8 mouse cellular contexts compared by ENCODE assay signal in genomic region chr4:119492933-119493327, GRCm38 (mm10). TPM values are rescaled to one million over a fixed set of nuclear protein-coding genes. Genes with fewer than 3 reads are reported as not detected.
DNase-seq lines count a peak whose midpoint lies in the region; ATAC-seq and TF ChIP-seq lines count a peak whose summit lies in the region.

No protein-coding gene starts in this region.

- in situ Hi-C loops in ES-E14 (cut with MboI; ENCODE audit: low sequenced_read_pairs in 2 of 2, unreplicated experiment in 2 of 2) = no loop called here

- peak overlapping the region; percentile 83 for H3K9ac ChIP-seq in heart, embryonic 13.5 days
- no peak overlapping the region for H3K9ac ChIP-seq in ES-E14 (ENCODE audit: insufficient read depth, low read depth, low read length, poor library complexity, severe bottlenecking)

- H3K4me2 ChIP-seq in heart, embryonic 13.5 days = peak overlapping the region; percentile 88

- WGBS in heart, embryonic 13.5 days = 42% methylated on average over 10 of the region's 10 CpGs
- WGBS in hindbrain, embryonic 10.5 days = 35% methylated on average over 10 of the region's 10 CpGs
- 36% methylated on average over 10 of the region's 10 CpGs for WGBS in midbrain, embryonic 10.5 days

- H3K27ac ChIP-seq in heart, embryonic 13.5 days (replicated peaks) = no peak overlapping the region; the same call in 1 of the 2 replicates
- H3K27ac ChIP-seq in ES-E14 (ENCODE audit: insufficient read depth, low read depth, low read length, poor library complexity, severe bottlenecking) = no peak overlapping the region
- H3K27ac ChIP-seq in hindbrain, embryonic 10.5 days = peak overlapping the region; percentile 86
- peak overlapping the region; percentile 86 for H3K27ac ChIP-seq in midbrain, embryonic 10.5 days (replicated peaks)

- H3K27me3 ChIP-seq in heart, embryonic 13.5 days (replicated peaks) = peaks cover 45% of the 10 kb centered on the region
- peaks cover 46% of the 10 kb centered on the region for H3K27me3 ChIP-seq in hindbrain, embryonic 10.5 days (ENCODE audit: insufficient read depth, poor library complexity, severe bottlenecking)
- peaks cover 49% of the 10 kb centered on the region for H3K27me3 ChIP-seq in midbrain, embryonic 10.5 days (ENCODE audit: low read depth, poor library complexity, severe bottlenecking)

- H3K36me3 ChIP-seq in heart, embryonic 13.5 days = no peaks in the 10 kb centered on the region
- no peaks in the 10 kb centered on the region for H3K36me3 ChIP-seq in ES-E14 (ENCODE audit: control insufficient read depth, insufficient read depth, low read length, poor library complexity, severe bottlenecking)
- no peaks in the 10 kb centered on the region for H3K36me3 ChIP-seq in hindbrain, embryonic 10.5 days
- H3K36me3 ChIP-seq in midbrain, embryonic 10.5 days = no peaks in the 10 kb centered on the region

- H3K9me3 ChIP-seq in heart, embryonic 13.5 days = no peaks in the 10 kb centered on the region
- no peaks in the 10 kb centered on the region for H3K9me3 ChIP-seq in ES-E14 (ENCODE audit: control insufficient read depth, insufficient read depth, low read depth, low read length)
- no peaks in the 10 kb centered on the region for H3K9me3 ChIP-seq in hindbrain, embryonic 10.5 days
- no peaks in the 10 kb centered on the region for H3K9me3 ChIP-seq in midbrain, embryonic 10.5 days (replicated peaks)

- peaks cover 10% of the 10 kb centered on the region; the same call in 1 of the 2 replicates for H3K4me1 ChIP-seq in heart, embryonic 13.5 days
- no peaks in the 10 kb centered on the region; a peak in 1 of 4 replicates for H3K4me1 ChIP-seq in ES-E14 (ENCODE audit: control insufficient read depth in 2 of 2, insufficient read depth in 2 of 2, low read length in 2 of 2, poor library complexity in 1 of 2)
- peaks cover 13% of the 10 kb centered on the region for H3K4me1 ChIP-seq in hindbrain, embryonic 10.5 days (replicated peaks)
- H3K4me1 ChIP-seq in midbrain, embryonic 10.5 days = peaks cover 17% of the 10 kb centered on the region

- H3K4me3 ChIP-seq in heart, embryonic 13.5 days = peak overlapping the region; percentile 69
- H3K4me3 ChIP-seq in ES-E14 (ENCODE audit: insufficient read depth in 1 of 2, low read depth in 1 of 2, low read length in 2 of 2, poor library complexity in 1 of 2, severe bottlenecking in 1 of 2) = peak overlapping the region; percentile 72
- peak overlapping the region; percentile 72 for H3K4me3 ChIP-seq in hindbrain, embryonic 10.5 days
- peak overlapping the region; percentile 73 for H3K4me3 ChIP-seq in midbrain, embryonic 10.5 days

- no peak for DNase-seq in heart, adult 18-20 months
- DNase-seq in ES-E14 (ENCODE audit: low read depth, low spot score) = no peak
- DNase-seq in hindbrain, embryonic 10.5 days (ENCODE audit: low spot score) = no peak
- no peak for DNase-seq in midbrain, embryonic 10.5 days (ENCODE audit: low spot score)
- no peak for DNase-seq in frontal cortex, adult 2 months (ENCODE audit: extremely low spot score in 1 of 2, low spot score in 1 of 2)
- no peak for DNase-seq in layer of hippocampus, adult 8-10 months (ENCODE audit: low spot score in 2 of 2)
- DNase-seq in cerebellum, adult 18-20 months = no peak

- ATAC-seq in heart, embryonic 13.5 days (ENCODE audit: extremely low read depth, insufficient number of reproducible peaks, low FRiP score, low TSS enrichment) = no peak

TF ChIP-seq in ES-E14, 5 proteins besides CTCF, POLR2A, EP300 and RAD21:
- TF ChIP-seq HCFC1 (IDR thresholded peaks at IDR 0.05; ENCODE audit: borderline replicate concordance, insufficient read depth, low read length) (no peak), ZNF384 (IDR thresholded peaks at IDR 0.05; ENCODE audit: low read depth, low read length) (no peak), ZC3H11A (IDR thresholded peaks at IDR 0.05; ENCODE audit: borderline replicate concordance, low read depth, low read length) (no peak), CHD2 (IDR thresholded peaks at IDR 0.05; ENCODE audit: low read depth, low read length) (no peak), MAFK (IDR thresholded peaks at IDR 0.05; ENCODE audit: insufficient read depth, low read depth, low read length) (no peak)

RNA-seq across cellular contexts. Expression of gene Rimkla, which starts 0.5 kb away (rescaled TPM):
- polyA plus RNA-seq in heart, embryonic 13.5 days (2015; fragmentation: Nextera tagmentation; extraction: Ambion mirVana) = 4.1 and 4.4 TPM in 2 replicates
- 1 to 10 TPM in 1 of 2 experiments, under 1 TPM in 1; 0.57 to 1.3 TPM for total RNA-seq in heart, adult 18-20 months (2021)
- 1.1 and 1.5 TPM in 2 replicates for total RNA-seq in ES-E14 (2012; rRNA removed)
- 3.6 and 4.6 TPM in 2 replicates for polyA plus RNA-seq in hindbrain, embryonic 10.5 days (2016; fragmentation: Nextera tagmentation; extraction: Ambion mirVana)
- polyA plus RNA-seq in midbrain, embryonic 10.5 days (2016; fragmentation: Nextera tagmentation; extraction: Ambion mirVana) = 3.8 and 5.0 TPM in 2 replicates
- polyA plus RNA-seq in frontal cortex, adult 2 months (2012; rRNA removed) = 11.6 and 12.0 TPM in 2 replicates
- total RNA-seq in layer of hippocampus, adult 8-10 months (2022) = 10 to 100 TPM; 11.8 to 18.2 (median 13.2) TPM

RNA-seq across cellular contexts. Expression of gene Foxj3, which starts 43.9 kb away (rescaled TPM):
- polyA plus RNA-seq in heart, embryonic 13.5 days (2015; fragmentation: Nextera tagmentation; extraction: Ambion mirVana) = 19.1 and 19.5 TPM in 2 replicates
- 10 to 100 TPM; 29.2 to 30.1 TPM for total RNA-seq in heart, adult 18-20 months (2021)
- total RNA-seq in ES-E14 (2012; rRNA removed) = 17.4 and 17.7 TPM in 2 replicates
- 17.7 and 19.5 TPM in 2 replicates for polyA plus RNA-seq in hindbrain, embryonic 10.5 days (2016; fragmentation: Nextera tagmentation; extraction: Ambion mirVana)
- 18.1 and 20.1 TPM in 2 replicates for polyA plus RNA-seq in midbrain, embryonic 10.5 days (2016; fragmentation: Nextera tagmentation; extraction: Ambion mirVana)
- 35.5 and 39.4 TPM in 2 replicates for polyA plus RNA-seq in frontal cortex, adult 2 months (2012; rRNA removed)
- total RNA-seq in layer of hippocampus, adult 8-10 months (2022) = 10 to 100 TPM; 71.9 to 96.3 (median 78.0) TPM

RNA-seq across cellular contexts. Expression of gene Frg2f1, which starts 46.4 kb away (rescaled TPM):
- 2.9 and 5.6 TPM in 2 replicates for polyA plus RNA-seq in heart, embryonic 13.5 days (2015; fragmentation: Nextera tagmentation; extraction: Ambion mirVana)
- total RNA-seq in heart, adult 18-20 months (2021) = 1 to 10 TPM; 6.5 to 7.8 TPM
- total RNA-seq in ES-E14 (2012; rRNA removed) = 3.1 and 5.2 TPM in 2 replicates
- 1.9 and 2.1 TPM in 2 replicates for polyA plus RNA-seq in hindbrain, embryonic 10.5 days (2016; fragmentation: Nextera tagmentation; extraction: Ambion mirVana)
- 2.7 and 2.8 TPM in 2 replicates for polyA plus RNA-seq in midbrain, embryonic 10.5 days (2016; fragmentation: Nextera tagmentation; extraction: Ambion mirVana)
- polyA plus RNA-seq in frontal cortex, adult 2 months (2012; rRNA removed) = 11.0 and 14.2 TPM in 2 replicates
- total RNA-seq in layer of hippocampus, adult 8-10 months (2022) = 10 to 100 TPM; 20.4 to 23.7 (median 21.5) TPM

Comparison
In these comparisons a context has a peak if more than half of its experiments do, and no peak if none do; other contexts are left out.
1. H3K27ac ChIP-seq: peak in hindbrain, embryonic 10.5 days (single experiment) and midbrain, embryonic 10.5 days (single experiment); none in heart, embryonic 13.5 days (single experiment) and ES-E14 (single experiment).
2. Peak in every context shown above with its lines, with median percentiles within 50 percentile points of each other: H3K4me3 ChIP-seq.